Mouse (Mus musculus): ENCODE results near the gene Tab2. TPM values are rescaled to one million over a fixed set of nuclear protein-coding genes. Genes with fewer than 3 reads are reported as not detected.

Gene Tab2
- polyA plus RNA-seq, 1 experiment from 2014 or later, result 18.1 TPM

DNA sequence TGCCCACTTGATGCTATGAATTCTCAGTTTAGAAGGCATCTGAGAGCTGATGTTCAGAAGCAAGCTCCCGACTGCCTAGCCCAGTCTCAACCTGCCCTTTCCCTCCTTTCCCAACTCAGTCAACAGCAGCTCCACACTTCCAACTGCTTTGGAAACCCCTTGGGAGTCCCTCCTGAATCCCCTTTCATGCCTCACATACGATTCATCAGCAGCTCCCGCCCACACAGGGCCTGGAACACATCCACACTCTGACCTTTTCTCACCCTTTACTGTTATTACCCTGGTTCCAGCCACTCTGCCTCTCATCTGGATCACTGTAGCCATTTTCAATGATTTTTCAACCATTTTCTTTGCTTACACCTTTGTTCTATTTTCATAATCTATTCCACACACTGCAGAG lies 13.0 kb downstream of the Tab2 start:
- Histone ChIP-seq H3K9me3 (no peaks in the 10 kb centered on the region), H3K4me1 (peaks cover 6% of the 10 kb centered on the region), H3K27ac (no peak overlapping the region), H3K4me3 (no peak overlapping the region), H3K9ac (no peak overlapping the region), H3K27me3 (no peaks in the 10 kb centered on the region), H3K4me2 (no peak overlapping the region), H3K36me3 (peaks cover 4% of the 10 kb centered on the region; the same call in 1 of the 2 replicates)
- ATAC-seq (ENCODE audit: borderline replicate concordance, extremely low read depth, low FRiP score, low TSS enrichment), result no peak
- 37% methylated on average over 3 of the region's 3 CpGs for WGBS

DNA sequence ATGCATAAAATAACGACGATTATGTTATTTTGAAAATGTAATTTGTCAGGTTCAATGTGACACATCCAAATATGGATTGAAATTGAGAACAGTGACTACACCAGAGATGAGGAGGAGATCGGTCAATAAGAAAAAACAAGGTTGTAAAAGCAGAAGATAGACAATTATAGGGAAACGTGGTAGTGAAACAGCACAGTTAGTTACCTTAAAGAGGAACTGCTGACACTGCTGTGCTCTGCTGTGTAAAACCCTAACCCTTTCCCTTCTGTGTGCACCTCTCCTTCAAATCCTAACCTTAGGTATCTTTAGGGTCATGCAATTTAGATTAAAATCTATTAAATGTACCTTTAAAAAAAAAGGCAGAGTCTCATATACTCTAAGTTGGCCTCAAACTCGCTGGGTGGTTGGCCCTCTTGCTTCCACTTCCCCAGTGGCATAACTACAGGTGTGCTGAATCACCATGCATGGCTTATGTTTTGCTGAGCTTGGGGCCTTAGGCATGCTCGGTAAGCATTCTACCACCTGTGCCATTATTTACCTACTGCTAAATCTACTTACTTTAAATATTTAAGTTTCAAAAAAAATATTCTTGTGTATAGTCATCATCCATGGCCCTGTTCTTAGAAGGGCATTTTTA lies 19.4 kb downstream of the Tab2 start:
- no peak for ATAC-seq (ENCODE audit: borderline replicate concordance, extremely low read depth, low FRiP score, low TSS enrichment)
- H3K36me3 ChIP-seq, result no peaks in the 10 kb centered on the region
- WGBS, result 68% methylated on average over 6 of the region's 6 CpGs
- H3K4me2 ChIP-seq, result no peak overlapping the region
- H3K27ac ChIP-seq, result 0 out of 2 replicates have a peak overlapping the region, but pooled peaks have one; percentile 19
- H3K9ac ChIP-seq, result no peak overlapping the region
- H3K9me3 ChIP-seq, result no peaks in the 10 kb centered on the region
- H3K4me1 ChIP-seq, result peaks cover 17% of the 10 kb centered on the region
- H3K4me3 ChIP-seq, result no peak overlapping the region
- no peaks in the 10 kb centered on the region for H3K27me3 ChIP-seq

DNA sequence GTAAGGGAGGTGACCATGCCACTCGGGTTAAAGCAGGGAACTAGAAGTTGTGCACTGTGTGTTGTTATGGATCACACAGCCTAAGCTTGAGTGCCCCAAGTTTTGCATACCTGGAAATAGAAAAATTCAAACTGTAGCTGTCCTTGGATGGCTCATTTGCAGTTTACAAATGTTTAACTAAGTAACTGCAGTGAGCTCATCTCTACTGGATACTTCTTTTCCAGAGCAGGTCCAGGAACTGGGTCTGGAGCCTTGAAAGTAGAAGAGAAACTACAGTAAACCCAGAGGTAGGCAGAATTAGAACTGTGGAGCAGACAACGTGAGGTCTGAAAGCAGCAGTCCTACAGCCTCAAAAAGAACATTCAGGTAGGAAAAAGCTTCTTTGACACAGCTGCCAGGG lies 23.1 kb downstream of the Tab2 start:
- Histone ChIP-seq H3K27me3 (no peaks in the 10 kb centered on the region), H3K4me1 (peaks cover 17% of the 10 kb centered on the region), H3K4me2 (no peak overlapping the region), H3K9ac (no peak overlapping the region), H3K27ac (no peak overlapping the region), H3K9me3 (no peaks in the 10 kb centered on the region), H3K36me3 (no peaks in the 10 kb centered on the region), H3K4me3 (no peak overlapping the region)
- WGBS, result 76% methylated on average over 2 of the region's 2 CpGs
- no peak for ATAC-seq (ENCODE audit: borderline replicate concordance, extremely low read depth, low FRiP score, low TSS enrichment)

DNA sequence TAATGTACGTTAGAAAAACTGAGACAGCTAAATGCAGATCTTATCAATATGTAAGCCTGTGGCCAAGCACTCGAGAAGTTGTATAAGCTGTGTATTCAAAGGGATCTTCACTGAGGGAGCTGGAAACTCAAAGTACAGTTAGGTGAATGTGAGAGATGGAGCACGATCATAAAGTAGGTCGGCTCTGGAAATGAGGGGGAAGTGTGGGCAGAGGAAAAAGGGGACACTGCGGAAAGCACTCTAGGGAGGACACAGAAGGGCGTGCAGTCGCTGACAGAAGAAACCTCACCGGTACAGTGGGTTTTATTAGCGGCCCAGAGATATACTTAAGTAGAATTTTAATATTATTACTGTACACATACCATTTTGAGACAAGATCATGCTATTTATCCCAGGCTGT lies 27.0 kb downstream of the Tab2 start:
- WGBS, result 79% methylated on average over 9 of the region's 9 CpGs

DNA sequence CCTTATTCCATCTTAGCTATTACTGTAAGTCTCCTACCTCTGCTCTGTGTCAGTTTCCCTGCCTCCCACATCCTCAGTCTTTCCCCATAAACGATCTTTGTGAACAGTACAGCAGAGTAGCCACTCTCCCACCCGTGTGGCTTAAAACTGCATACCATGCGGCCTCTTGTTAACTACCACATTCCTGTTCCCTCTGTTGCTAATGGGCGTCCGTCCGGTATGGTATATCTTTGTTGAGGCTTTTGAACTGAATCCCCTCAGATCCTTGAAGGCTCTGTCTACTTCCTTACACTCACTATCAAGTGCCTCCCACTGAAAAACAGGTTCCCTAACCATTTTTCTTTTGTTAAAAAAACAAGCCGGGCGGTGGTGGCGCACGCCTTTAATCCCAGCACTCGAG lies 30.5 kb downstream of the Tab2 start:
- Histone ChIP-seq H3K9me3 (no peaks in the 10 kb centered on the region), H3K4me2 (no peak overlapping the region), H3K27me3 (no peaks in the 10 kb centered on the region), H3K9ac (no peak overlapping the region), H3K36me3 (peaks cover 22% of the 10 kb centered on the region), H3K4me1 (no peaks in the 10 kb centered on the region), H3K4me3 (no peak overlapping the region), H3K27ac (no peak overlapping the region)
- WGBS, result 53% methylated on average over 11 of the region's 11 CpGs
- ATAC-seq (ENCODE audit: borderline replicate concordance, extremely low read depth, low FRiP score, low TSS enrichment), result no peak

More for the DNA sequence above, 27.0 kb downstream of the Tab2 start:
- Histone ChIP-seq H3K27me3 (no peaks in the 10 kb centered on the region), H3K36me3 (0 out of 2 replicates have a peak, but pooled peaks cover 2% of the 10 kb centered on the region), H3K4me2 (no peak overlapping the region), H3K9ac (no peak overlapping the region), H3K4me1 (no peaks in the 10 kb centered on the region), H3K4me3 (no peak overlapping the region), H3K27ac (no peak overlapping the region), H3K9me3 (no peaks in the 10 kb centered on the region)
- ATAC-seq (ENCODE audit: borderline replicate concordance, extremely low read depth, low FRiP score, low TSS enrichment), result no peak

DNA sequence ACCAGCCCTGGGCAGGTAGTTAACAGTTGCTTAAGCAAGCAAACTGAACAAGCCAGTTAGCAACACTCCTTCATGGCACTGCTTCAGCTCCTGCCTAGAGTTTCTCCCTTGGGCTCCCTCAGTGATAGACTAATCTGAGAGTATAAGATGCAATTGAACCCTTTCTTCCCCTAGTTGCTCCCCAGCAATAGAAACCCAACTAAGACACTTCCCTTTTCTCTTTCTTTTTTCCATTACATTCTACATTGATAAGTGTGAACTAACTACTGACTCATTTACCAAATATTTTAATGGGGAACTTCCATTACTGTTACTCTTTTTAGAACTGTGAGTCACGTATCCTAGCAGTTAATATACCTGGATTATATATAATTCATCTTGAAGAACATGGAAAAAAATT lies 32.6 kb downstream of the Tab2 start:
- no peak overlapping the region for H3K4me3 ChIP-seq
- no peaks in the 10 kb centered on the region for H3K27me3 ChIP-seq
- H3K9ac ChIP-seq, result no peak overlapping the region
- no peak for ATAC-seq (ENCODE audit: borderline replicate concordance, extremely low read depth, low FRiP score, low TSS enrichment)
- H3K9me3 ChIP-seq, result no peaks in the 10 kb centered on the region
- WGBS, result 90% methylated on average over 1 of the region's 1 CpGs
- peaks cover 40% of the 10 kb centered on the region for H3K36me3 ChIP-seq
- H3K4me2 ChIP-seq, result no peak overlapping the region
- H3K4me1 ChIP-seq, result no peaks in the 10 kb centered on the region
- H3K27ac ChIP-seq, result no peak overlapping the region

DNA sequence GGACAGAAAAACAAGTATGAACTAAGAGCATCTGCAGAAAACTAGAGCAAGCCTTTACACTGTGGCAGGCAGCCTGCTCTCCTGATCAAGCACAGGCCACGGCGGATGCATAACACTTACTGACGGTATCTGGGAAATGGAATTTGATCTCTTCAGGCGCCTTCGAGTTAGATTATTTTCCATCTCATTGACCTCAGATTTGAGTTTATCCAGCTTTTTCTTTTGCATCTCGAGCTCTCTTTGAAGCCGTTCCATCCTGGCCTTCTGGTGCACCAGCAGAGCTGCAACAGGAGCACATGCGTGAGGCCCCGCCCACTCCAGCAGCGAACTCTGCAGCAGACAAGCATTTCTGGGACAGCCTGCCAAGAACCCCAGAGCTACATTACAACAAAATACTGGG lies 44.8 kb downstream of the Tab2 start:
- no peaks in the 10 kb centered on the region for H3K27me3 ChIP-seq
- no peak overlapping the region for H3K4me3 ChIP-seq
- no peaks in the 10 kb centered on the region; the same call in 1 of the 2 replicates for H3K4me1 ChIP-seq
- H3K27ac ChIP-seq, result no peak overlapping the region
- 62% methylated on average over 10 of the region's 10 CpGs for WGBS
- H3K36me3 ChIP-seq, result peaks cover 43% of the 10 kb centered on the region
- H3K9ac ChIP-seq, result no peak overlapping the region
- ATAC-seq (ENCODE audit: borderline replicate concordance, extremely low read depth, low FRiP score, low TSS enrichment), result no peak
- no peak overlapping the region for H3K4me2 ChIP-seq
- no peaks in the 10 kb centered on the region for H3K9me3 ChIP-seq

DNA sequence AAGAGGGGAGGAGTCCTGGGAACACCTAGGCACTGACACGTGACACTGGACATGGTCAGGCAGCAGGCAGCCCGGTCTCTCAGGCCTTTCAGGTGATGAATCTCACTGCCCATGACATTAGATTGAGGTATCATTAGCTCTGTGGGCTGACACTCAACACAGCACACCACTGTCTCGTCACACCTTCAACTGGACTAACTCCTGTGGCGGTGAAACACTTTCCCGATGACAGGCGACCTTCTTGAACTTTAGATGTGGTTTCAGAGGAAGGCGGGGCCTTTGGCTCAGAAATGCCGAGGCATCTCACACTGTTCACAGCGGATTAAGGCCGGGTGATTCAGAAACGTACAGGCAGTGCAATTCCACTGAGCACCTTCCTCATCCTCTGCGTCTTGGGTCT lies 48.9 kb downstream of the Tab2 start:
- H3K36me3 ChIP-seq, result peaks cover 65% of the 10 kb centered on the region
- no peaks in the 10 kb centered on the region for H3K27me3 ChIP-seq
- no peaks in the 10 kb centered on the region for H3K9me3 ChIP-seq
- H3K9ac ChIP-seq, result no peak overlapping the region
- no peak overlapping the region for H3K4me3 ChIP-seq
- no peak overlapping the region for H3K4me2 ChIP-seq
- H3K4me1 ChIP-seq, result no peaks in the 10 kb centered on the region
- WGBS, result 70% methylated on average over 12 of the region's 12 CpGs
- no peak overlapping the region for H3K27ac ChIP-seq
- ATAC-seq (ENCODE audit: borderline replicate concordance, extremely low read depth, low FRiP score, low TSS enrichment), result peak; percentile 25; the same call in 1 of the 2 replicates

DNA sequence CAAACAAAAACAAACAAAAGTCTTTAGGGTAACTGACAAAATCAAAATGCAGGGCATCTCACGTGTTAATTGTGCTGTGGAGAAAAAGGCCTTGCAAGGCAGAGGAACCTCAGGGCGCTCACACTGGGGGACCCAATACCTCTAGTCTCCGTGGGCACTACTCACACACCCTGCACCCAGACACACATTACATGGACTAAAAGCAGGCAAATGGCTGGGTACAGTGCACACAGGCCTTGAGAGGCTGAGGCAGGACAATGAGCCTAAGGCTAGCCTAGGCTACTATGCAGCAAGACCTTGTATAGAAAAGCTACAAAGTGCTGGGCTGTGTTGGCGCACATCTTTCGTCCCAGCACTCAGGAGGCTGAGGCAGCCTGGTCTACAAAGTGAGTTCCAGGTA lies 51.9 kb downstream of the Tab2 start:
- H3K36me3 ChIP-seq, result peaks cover 60% of the 10 kb centered on the region
- H3K9me3 ChIP-seq, result no peaks in the 10 kb centered on the region
- no peak overlapping the region for H3K9ac ChIP-seq
- H3K4me1 ChIP-seq, result no peaks in the 10 kb centered on the region
- no peak overlapping the region for H3K4me3 ChIP-seq
- no peaks in the 10 kb centered on the region for H3K27me3 ChIP-seq
- WGBS, result 91% methylated on average over 5 of the region's 5 CpGs
- no peak overlapping the region for H3K27ac ChIP-seq
- ATAC-seq (ENCODE audit: borderline replicate concordance, extremely low read depth, low FRiP score, low TSS enrichment), result no peak
- H3K4me2 ChIP-seq, result no peak overlapping the region

DNA sequence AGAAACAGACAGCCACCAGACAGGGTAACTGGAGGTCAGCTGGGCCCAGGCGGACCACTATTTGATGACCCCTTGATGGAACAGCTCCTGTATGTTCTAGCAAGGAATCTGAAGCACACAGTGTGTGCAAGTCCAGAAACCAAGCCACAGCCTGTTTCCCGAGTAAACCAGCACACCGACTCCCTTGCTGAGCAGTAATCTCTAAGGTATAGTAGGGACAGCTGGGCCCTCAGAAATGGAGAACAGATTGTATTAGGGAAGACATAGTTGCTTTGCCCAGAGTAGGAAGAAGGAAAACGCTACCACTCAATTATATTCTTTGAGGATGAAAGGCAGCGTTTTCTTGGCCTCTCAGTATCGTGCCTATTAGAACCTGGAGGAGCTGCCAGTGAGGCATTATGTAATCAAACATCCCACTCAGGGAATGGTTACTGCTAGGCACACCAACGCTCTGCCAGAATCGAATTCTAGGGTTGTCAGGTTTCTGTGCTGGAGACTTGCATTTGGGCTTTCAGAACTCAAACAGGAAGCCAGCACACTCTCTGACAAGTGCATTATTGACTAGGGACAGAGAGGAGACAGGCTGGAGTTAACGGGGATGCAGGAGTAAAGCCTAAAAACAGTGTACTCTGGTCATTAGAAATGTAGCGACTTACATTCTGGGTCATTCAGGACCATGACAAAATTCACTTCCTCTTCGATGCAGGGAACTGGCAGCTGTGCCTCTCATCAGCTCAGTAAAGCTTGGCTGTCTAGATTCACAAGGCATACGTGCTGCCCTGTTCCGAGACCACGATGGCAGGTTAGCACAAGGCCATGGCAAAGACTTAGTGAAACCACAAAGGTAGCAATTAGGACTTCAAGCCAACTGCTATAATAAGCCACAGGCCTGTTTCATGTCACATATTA lies 55.1 kb downstream of the Tab2 start:
- ATAC-seq (ENCODE audit: borderline replicate concordance, extremely low read depth, low FRiP score, low TSS enrichment), result no peak
- Histone ChIP-seq H3K4me3 (no peak overlapping the region), H3K27ac (no peak overlapping the region), H3K4me2 (no peak overlapping the region), H3K9me3 (no peaks in the 10 kb centered on the region), H3K36me3 (peaks cover 33% of the 10 kb centered on the region), H3K27me3 (no peaks in the 10 kb centered on the region), H3K4me1 (no peaks in the 10 kb centered on the region), H3K9ac (no peak overlapping the region)
- 88% methylated on average over 14 of the region's 14 CpGs for WGBS

DNA sequence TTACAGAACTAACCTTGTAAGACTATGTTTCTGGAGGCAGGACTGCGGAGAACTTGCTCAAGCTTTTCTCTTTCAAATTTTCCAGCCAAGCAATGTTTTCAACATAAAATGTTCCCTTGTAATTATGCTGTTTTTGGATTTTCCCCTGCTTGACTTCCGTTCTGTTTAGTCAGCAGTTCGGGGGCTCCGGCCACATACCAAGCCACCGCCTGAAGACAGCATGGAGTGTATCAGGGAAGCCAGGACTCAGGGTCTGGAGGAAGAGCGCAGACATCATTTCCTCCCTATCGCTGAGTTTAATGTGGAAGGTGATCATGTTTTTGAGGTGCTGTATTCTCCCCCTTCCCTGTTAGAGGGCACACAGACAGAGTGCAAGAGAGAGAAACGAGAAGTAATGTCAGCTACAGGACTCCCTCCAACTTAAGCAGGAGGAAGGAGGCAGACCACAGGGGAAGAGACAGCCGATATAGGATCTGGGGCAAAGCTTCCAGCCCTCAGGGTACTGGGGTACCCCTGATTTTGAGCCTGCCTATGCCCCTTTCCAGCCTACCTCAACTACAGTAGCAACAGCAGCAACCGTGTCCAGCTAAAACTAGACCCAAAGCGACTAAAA lies 67.7 kb downstream of the Tab2 start:
- no peak for ATAC-seq (ENCODE audit: borderline replicate concordance, extremely low read depth, low FRiP score, low TSS enrichment)
- 77% methylated on average over 11 of the region's 11 CpGs for WGBS

DNA sequence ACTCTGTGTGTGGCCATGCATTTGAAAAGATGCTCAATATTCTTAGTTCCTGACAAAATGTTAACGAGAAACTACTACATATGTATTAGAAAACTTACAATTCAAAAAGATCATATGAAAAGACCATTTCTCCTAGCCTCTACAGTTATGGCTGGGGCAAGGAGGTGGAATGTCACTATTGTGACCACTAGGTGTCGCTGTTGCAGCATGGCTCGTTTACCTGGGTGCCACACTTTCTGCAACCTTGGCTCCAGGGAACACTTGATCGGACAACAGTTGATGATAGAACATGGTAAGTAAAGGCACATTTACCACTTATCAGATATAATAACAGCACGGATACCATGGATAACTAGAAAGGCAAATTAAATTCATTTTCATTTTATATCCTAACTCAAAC lies 72.5 kb downstream of the Tab2 start:
- H3K9ac ChIP-seq, result no peak overlapping the region
- H3K27me3 ChIP-seq, result no peaks in the 10 kb centered on the region
- WGBS, result 6% methylated on average over 5 of the region's 5 CpGs
- H3K36me3 ChIP-seq, result no peaks in the 10 kb centered on the region
- no peak overlapping the region for H3K27ac ChIP-seq
- no peaks in the 10 kb centered on the region for H3K9me3 ChIP-seq
- no peak overlapping the region for H3K4me3 ChIP-seq
- no peak for ATAC-seq (ENCODE audit: borderline replicate concordance, extremely low read depth, low FRiP score, low TSS enrichment)
- H3K4me2 ChIP-seq, result no peak overlapping the region
- no peaks in the 10 kb centered on the region for H3K4me1 ChIP-seq

More for the DNA sequence above, 67.7 kb downstream of the Tab2 start:
- H3K27ac ChIP-seq, result no peak overlapping the region
- H3K36me3 ChIP-seq, result no peaks in the 10 kb centered on the region
- H3K4me3 ChIP-seq, result no peak overlapping the region
- no peaks in the 10 kb centered on the region for H3K9me3 ChIP-seq
- no peaks in the 10 kb centered on the region for H3K4me1 ChIP-seq
- H3K4me2 ChIP-seq, result no peak overlapping the region
- H3K9ac ChIP-seq, result no peak overlapping the region
- no peaks in the 10 kb centered on the region for H3K27me3 ChIP-seq

Data from lung, embryonic 15.5 days (tissue).